Mouse (Mus musculus) bone marrow macrophage, adult 2 months (primary cell): ENCODE measurements at regions not wholly inside any gene's neighbourhood (a gene's known extent, or its start where the extent isn't known, plus 50 kb on each side); places are given as distances from the start of the nearest gene placed in this dataset.

Experiments
- H3K27ac ChIP-seq: 2 replicates; pipeline ENCODE4 v1.5.1; 2012; ENCODE audit warnings: low read depth, low read length; ENCODE audit not compliant: insufficient read depth
- H3K4me1 ChIP-seq: 2 replicates; pipeline ENCODE4 v1.6.1; 2012; ENCODE audit warnings: low read length; ENCODE audit not compliant: control insufficient read depth, insufficient read depth
- H3K4me3 ChIP-seq: 2 replicates; pipeline ENCODE4 v1.5.1; 2012; ENCODE audit warnings: mild to moderate bottlenecking, low read length, moderate library complexity; ENCODE audit not compliant: insufficient read depth
- CTCF ChIP-seq: IDR thresholded peaks from 2 replicates; pipeline ENCODE4 v1.5.1; 2012; ENCODE audit warnings: low read depth, mild to moderate bottlenecking, low read length, moderate library complexity
- POLR2A ChIP-seq: IDR thresholded peaks from 2 replicates; pipeline ENCODE4 v1.6.1; 2012; ENCODE audit warnings: mild to moderate bottlenecking, low read depth, low read length, borderline replicate concordance

DNA sequence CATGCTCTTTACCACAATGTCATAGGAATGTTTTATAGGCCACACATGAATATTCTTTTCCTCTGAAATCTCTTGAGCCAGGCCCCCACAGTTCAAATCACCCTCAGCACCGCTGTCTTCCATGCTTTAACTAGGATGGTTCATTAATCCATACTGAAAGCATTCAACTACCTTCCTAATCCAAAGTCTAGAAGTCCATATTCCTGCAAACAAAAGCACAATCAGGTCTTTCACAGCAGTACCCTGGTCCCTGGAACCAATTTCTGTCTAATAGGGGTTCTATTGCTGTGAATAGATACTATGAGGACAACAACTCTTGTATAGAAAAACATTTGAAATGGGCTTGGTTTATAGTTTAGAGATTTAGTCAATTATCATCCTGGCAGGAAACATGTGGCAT is 107.0 kb upstream of the Fggy start:
- no peak overlapping the region for H3K27ac ChIP-seq
- TF ChIP-seq CTCF, result no peak
- no peak for TF ChIP-seq POLR2A

DNA sequence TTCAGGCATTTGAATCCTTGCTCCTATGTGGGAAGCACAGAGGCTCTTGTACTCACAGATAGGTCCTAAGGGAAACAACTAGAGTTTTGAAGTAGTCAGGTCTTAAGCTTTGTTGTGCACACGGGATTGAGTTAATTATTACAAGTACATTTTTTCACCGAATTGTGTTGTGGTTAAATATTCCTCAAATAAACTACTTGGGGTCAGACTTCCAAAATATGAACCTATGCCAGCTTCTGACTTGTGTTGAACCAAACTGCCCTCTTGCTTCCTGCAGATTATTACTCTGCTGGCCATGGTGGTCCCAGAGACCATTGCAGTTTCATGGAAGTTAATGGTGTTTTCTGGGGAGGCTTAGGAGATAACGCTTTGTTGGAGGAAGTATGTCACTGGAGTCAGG is 105.5 kb upstream of the Fggy start:
- Histone ChIP-seq H3K4me3 (no peak overlapping the region), H3K4me1 (no peaks in the 10 kb centered on the region), H3K27ac (no peak overlapping the region)
- TF ChIP-seq CTCF, result no peak
- TF ChIP-seq POLR2A, result no peak

More for the DNA sequence above, 107.0 kb upstream of the Fggy start:
- H3K4me3 ChIP-seq, result no peak overlapping the region
- H3K4me1 ChIP-seq, result no peaks in the 10 kb centered on the region

DNA sequence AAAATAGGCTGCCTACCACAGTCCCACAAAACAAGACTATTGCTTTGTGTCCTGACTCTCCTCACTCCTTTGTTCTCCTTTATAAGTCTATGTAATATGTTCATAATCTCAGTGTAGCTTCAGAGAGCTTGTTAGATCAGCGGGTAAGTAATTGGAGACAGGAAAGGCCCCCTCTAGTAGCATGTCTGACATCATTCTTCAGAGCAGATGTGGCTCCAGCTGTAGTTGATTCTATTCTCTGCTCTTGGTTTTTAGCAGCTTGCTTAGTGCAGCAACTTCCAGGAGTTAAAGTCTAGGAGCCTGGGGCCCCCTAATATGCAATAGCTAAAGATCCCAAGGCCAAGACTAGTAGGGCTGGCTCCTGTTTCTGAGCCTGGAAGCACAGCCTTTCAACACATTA is 101.0 kb upstream of the Fggy start:
- H3K4me3 ChIP-seq, result no peak overlapping the region
- H3K4me1 ChIP-seq, result no peaks in the 10 kb centered on the region
- no peak overlapping the region for H3K27ac ChIP-seq
- TF ChIP-seq POLR2A, result no peak
- no peak for TF ChIP-seq CTCF

DNA sequence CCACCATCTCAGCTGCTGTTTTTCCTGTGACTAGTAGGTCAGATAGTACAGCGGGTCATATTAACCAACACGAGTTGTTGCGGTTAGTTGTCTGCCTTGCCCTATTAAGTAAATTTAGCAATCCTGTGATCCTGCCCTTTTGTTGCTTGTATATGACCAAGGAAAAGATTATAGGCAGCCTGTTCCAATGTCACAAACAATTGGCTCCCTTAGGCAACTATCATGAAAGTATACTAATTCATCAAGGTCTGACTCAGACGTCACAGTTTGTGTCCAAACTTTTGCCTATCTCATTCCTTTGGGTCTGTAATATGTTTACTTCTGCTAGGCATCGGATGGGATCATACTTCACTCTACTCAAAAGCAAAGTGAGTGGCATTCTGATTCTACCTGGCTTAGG is 100.4 kb upstream of the Fggy start:
- H3K4me1 ChIP-seq, result no peaks in the 10 kb centered on the region
- no peak overlapping the region for H3K4me3 ChIP-seq
- TF ChIP-seq CTCF (no peak), POLR2A (no peak)
- no peak overlapping the region for H3K27ac ChIP-seq

DNA sequence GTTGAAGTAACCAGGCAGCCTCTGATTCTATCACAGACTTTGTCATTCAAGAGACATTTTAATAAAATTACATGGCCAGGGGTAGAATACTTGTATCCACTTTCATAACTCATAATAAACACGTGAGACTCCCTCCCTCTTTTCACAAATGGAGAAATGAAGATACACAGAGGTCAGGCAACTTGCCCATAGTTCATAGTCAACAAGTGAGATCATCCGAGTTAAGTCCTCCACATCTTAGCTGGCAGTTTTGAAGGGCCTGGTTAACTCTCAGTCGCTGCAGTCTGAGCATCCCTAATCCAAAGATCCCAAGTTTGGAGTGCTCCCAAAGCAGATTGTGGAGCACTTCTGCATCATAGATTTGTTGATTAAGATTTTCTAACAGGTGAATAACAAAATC is 94.8 kb upstream of the Fggy start:
- H3K27ac ChIP-seq, result no peak overlapping the region
- H3K4me3 ChIP-seq, result no peak overlapping the region
- no peaks in the 10 kb centered on the region for H3K4me1 ChIP-seq
- TF ChIP-seq POLR2A, result no peak
- no peak for TF ChIP-seq CTCF

DNA sequence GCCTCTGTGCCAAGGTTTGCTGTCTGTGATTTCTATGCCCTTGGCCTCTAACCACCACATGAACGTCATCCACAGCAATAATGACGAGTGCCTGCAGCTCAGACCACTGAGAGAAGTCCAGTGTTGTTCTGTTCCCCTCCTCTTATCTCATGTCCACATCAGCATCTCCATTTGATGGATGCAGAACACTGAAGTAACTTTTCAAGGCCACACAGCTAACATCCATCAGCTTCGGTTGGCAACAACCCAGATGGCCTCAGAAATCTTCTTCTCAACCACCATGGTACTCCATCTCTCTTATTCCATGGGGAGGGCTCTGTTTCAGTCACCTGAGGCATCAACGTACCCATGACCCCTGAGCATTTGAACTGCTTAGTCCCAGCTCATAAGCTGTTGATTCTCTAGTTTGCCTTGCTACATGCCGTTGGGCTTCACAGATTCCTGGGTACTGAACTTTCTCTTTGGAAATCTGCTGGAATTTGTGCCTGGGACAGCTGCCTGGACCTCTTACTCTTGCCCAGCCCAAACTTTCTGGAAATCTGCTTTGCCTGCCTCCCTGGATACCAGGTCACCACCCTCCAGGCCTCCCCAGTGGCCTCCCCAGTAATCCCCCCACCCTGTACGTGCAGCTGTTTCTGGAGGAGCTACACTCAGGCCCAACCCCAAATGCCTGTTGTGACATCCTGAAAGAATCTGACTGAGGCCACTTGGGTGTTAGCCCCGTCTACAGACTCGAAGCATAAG is 94.1 kb upstream of the Fggy start:
- H3K4me3 ChIP-seq, result no peak overlapping the region
- no peak overlapping the region for H3K27ac ChIP-seq
- TF ChIP-seq POLR2A (no peak), CTCF (no peak)
- H3K4me1 ChIP-seq, result no peaks in the 10 kb centered on the region

DNA sequence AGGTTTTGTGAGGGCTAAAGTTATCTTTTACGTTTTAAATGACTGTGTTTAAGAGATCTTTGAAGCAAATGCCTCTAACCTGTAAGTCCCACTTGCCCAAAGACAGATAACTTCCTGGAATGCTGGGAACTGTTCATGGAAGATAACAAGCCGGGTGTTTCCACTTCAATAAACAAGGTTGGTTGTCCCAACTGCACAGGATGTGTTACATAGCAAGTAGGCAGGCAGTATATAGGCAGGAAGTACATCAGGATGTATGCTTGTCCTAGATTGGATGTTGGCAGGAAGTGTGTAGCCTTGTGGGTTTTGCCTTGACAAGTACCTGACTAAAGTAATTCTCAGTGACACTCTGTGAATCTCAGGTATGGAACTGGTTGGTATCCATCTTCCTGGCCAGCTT is 90.7 kb upstream of the Fggy start:
- Histone ChIP-seq H3K4me3 (no peak overlapping the region), H3K27ac (no peak overlapping the region), H3K4me1 (no peaks in the 10 kb centered on the region)
- TF ChIP-seq CTCF (no peak), POLR2A (no peak)

DNA sequence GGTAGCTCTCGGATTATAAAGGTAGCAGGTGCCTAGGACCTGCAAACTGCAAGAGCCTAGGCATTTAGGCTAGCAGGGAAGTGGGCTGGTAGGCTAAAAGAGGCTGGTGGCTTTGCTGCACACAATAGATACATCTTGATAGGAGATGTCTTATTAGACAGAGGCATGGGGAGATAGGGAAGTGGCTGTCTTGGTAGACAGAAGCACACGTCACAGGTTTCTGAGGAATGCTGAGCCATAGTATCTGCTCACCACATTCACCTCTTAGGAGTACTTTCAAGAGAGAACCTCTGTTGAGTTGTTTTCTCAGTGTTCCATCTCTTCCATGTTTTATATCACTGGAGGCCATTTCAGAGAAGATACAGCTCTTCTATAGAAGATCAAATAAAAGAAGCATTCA is 89.8 kb upstream of the Fggy start:
- TF ChIP-seq POLR2A (no peak), CTCF (no peak)
- Histone ChIP-seq H3K4me1 (no peaks in the 10 kb centered on the region), H3K4me3 (no peak overlapping the region), H3K27ac (no peak overlapping the region)

DNA sequence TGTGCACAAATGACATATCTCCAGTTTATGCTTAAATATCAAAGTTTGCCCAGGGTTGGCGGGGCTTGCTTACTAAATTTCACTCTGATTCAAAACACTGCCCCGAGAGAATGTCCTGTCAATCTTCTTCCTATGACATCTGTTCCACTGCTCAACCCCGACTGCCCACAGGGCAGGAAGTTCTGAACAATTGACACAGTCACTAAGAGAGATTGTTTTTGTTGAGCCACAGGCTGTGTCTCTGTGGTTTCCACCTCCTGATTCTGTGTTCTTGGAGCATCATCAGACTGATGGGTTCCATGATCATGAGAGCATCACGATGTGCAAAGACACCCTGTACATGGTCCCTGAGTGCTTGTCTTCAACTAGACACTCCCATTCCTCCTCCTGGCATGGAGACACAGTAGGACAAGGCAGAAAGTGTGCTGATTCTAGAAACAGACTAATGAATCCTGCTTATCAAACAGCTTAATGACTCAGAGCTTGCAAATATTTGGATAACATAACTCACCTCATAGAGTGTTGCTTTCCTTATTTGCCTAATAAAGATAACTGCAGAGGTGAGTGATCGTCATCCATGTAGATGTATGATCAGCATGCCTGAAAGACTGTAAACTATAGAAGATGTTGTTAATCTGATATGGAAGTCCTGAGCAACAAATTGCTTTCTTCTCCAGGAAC is 82.4 kb upstream of the Fggy start:
- TF ChIP-seq POLR2A (no peak), CTCF (no peak)
- Histone ChIP-seq H3K4me3 (no peak overlapping the region), H3K4me1 (no peaks in the 10 kb centered on the region), H3K27ac (no peak overlapping the region)

DNA sequence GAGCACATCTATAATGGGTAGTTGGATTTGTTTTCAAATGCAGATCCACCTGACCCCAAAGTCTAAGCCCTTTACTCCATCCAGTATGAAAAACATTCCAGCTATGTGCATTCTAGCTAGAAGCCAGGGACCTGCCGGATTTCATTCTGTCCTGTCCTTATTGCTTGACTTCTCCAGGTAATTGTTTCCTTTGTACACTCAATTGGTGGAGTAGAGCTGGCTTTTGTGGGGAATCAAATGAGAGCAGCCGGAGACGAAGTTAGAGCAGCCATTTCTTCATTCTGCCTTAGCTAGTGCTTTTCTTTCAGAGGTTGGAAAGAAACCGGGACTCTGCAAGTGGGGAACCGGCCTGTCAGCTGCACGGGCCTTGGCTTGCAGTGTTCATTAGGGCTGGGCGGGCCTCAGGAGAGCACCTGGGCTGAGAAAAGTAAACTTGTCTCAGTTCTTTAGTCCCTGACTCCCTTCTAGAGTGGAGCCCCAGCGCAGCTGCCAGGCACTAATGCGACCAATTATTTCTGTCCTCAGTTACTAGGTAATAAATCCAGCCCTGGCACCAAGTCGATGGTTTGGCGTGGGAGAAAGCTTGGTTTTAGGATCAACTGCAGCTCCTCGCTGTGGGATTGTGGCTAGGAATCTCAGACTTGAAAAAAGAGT is 81.1 kb upstream of the Fggy start:
- Histone ChIP-seq H3K4me1 (no peaks in the 10 kb centered on the region), H3K4me3 (no peak overlapping the region), H3K27ac (no peak overlapping the region)
- TF ChIP-seq CTCF (no peak), POLR2A (no peak)
